Mouse (Mus musculus) heart, postnatal 36 days (tissue): ENCODE results near the gene Krt76. TPM values are rescaled to one million over a fixed set of nuclear protein-coding genes. Genes with fewer than 3 reads are reported as not detected.

Experiments used
- DNase-seq, 2 experiments: peaks; one replicate each; pipeline ENCODE4 v3.0.0; 2021 to 2022
- intact Hi-C: fragments of 180-260 bp; cut with DNase I; formaldehyde crosslinking; loops from one replicate; pipeline ENCODE4 v1.15.1; 2025
- microRNA-seq, 2 experiments: library from miRNA; unstranded; fragments of <30 nt; microRNA quantifications; one replicate each; pipeline ENCODE4 v1.2.0; 2021; ENCODE audit warnings: borderline number of aligned reads in 2 of 2
- total RNA-seq, 2 experiments: library from RNA; stranded (reverse); gene quantifications; 2 replicates each; pipeline ENCODE4 v1.2.3; 2021

Krt76 gene
- total RNA-seq, 2 experiments from 2014 or later: not detected

DNA sequence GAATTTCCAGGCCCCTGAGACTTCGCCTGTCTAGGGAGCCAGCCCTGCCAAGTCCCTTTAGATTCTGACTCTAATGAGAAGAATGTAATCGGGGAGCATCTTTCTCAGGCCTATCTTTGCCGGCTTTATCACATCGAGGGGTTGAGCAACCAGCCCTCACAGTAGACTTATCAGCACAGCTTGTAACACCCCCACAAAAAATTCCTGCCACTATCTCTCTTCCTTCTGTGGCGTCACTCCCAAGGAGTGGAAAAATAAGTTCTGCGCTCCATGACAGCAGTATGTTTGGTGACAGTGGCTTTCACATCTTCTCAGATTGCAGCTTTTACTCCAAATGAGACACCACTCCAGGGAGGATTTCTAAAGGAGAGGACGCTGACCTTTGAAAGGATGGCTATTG is 26.0 kb downstream of the Krt76 start:
- no peak for DNase-seq
- intact Hi-C loops: no loop called here

DNA sequence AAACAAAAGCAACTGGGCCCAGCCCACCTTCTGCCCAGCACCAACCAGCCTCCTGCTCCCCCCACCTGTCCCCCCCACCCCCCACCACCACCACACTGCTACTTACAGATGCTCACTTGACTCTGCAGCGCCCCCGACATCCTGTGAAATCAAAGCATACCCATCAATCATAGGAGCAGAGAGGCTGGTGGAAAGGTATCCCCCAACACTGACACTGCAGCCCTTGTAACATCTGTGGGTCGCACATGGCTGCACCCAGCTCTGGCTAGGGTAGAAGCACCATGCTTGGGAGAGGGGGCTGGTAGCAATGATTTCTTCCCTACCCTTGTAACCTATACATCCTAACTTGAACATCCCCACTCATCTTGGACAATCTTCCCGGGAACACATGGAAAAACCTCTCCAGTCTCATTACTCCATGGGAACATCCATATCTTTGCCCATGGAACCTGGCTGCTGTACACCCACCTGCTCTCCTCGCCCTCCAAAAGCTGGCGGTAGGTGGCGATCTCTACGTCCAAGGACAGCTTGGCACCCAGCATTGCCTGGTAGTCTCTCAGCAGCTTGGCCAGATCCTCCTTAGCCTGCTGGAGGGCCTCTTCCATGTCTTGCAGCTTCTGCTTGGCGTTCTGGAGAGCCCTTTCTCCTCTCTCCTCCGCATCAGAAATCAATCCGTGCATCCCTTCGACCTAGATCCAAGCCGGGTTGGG is 32.1 kb downstream of the Krt76 start:
- intact Hi-C loops: no loop called here
- no peak for DNase-seq

DNA sequence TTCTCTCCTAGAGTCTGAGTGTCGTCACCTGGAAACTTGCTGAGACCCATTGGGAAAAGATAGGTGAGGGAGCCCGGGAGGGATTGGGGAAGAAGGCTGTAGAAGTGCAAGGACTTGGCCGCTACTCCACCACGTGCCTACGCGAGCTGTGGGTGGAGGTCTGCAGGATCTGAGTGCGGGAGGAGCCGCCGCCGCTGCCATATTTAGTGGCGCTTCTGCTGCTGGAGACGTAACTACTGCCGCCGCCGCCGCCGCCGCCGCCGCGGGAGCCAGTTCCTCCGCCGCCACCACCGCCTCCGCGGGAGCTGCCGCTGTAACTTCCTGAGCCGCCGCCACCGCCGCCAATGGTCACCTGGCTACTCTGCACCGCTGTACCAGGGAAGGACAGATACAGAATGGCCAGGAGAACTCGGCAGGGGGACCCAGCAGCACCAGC is 33.0 kb downstream of the Krt76 start:
- peak; percentile 18 to 41 for DNase-seq
- intact Hi-C loops: no loop called here

DNA sequence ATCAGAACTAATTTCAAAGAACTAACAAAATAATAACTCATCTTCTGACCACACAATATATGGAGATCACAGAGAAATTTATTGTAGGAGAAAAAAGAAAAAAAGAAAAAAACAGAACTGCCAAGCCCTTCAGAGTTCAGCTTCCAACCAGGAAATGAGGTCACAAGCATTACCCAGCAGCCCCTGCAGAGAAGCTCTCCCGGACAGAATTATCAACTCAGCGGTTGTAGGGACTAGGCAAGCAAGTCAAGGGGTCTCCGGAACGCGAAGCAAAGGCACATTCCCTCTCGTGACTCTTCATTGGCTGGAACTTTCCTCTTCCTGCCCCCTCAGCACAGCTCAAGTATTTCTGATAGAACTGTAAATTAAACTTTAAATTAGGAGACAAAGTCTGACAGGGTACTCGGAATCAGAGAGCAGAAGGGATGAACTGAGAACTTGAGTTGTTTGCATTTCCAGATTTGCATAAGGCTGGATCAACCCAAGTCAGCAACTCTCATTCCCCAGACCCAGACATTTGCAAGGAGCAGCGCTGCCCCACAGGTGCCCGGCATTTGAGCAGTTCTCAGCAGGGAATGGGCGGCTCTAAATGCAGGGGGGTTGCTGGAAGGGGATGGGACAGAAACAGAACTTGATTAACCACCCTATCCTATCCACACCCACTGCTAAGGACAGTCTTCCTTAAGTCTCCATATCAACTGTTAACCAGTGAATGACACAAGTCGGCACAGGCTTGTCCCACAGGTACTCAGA is 33.9 kb downstream of the Krt76 start:
- intact Hi-C loops: no loop called here
- no peak for DNase-seq

DNA sequence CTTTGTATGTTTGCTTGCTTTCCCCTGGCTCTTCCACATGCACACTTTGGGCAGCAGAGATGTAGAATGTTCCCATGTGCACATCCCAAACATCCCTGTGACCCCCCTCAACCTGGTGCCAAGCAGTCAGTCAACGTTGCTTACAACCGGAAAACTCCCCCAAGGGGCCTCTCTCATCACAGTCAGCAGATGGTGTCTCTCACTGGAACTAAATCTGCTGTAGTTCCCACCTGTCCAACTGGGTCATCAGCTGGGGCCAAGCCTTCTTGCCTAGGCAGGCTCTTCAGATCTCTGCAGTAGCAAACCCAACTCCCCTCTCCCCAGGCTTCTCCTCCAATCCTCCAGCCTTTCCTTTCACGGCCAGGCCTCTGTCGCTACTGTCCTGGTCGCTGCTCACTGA is 36.0 kb downstream of the Krt76 start:
- intact Hi-C loops: no loop called here
- no peak for DNase-seq

DNA sequence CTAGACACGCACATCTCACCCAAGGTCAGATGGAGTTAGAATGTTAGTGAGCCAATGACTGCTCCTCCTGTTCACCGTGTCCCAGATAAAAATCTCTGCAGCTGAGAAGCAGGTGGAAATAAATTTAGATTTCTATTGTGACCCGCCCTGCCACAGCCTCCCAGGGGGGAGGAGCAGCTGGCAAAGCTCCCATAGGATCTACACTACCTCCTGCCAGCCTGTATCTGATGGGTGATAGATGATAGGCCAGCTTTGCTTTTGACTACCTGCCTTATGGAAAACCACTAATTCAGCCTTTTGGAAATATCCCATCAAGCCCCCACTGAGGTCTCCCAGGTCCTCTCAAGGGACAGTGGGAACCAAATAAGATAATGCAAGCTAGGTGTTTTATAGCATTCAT is 37.0 kb downstream of the Krt76 start:
- intact Hi-C loops: no loop called here
- DNase-seq: no peak

DNA sequence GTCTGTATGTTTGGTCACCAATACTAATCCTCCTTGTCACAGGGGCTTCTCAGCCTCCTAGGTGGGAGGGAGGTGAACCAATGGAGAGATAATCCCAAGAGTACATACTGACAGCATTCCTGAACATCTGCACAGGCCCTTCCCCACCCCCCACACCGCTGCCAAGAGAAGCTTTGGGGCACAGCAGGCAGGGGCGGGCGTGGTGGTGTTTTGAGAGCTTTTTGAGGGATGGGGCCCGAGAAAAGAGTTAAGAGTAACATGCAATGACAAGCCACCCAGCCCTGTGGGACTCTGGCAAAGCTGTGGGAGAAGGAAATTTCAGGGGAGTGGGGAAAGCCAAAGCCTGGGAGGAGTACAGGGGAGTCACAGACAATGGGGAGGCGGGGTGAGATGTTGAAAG is 38.4 kb downstream of the Krt76 start:
- no peak for DNase-seq
- intact Hi-C loops: no loop called here

DNA sequence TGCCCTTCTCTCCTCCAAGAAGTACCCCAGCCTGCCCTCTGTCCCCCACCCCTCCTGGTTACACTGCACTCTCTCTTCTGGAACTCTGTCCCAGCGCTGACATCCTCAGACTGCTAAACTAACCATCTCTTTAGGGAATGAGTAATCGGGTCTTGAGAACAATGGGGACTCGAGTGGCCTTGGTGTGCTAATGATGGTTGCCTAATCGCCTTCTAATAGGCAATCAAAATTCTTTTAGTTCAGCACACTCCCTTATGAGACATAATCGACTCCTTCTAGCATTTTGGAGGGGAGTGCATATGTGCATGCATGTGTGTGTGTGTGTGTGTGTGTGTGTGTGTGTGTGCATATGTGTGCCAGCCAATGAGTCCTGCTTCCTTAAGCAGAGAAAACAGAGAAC is 40.1 kb downstream of the Krt76 start:
- DNase-seq: no peak
- intact Hi-C loops: no loop called here

DNA sequence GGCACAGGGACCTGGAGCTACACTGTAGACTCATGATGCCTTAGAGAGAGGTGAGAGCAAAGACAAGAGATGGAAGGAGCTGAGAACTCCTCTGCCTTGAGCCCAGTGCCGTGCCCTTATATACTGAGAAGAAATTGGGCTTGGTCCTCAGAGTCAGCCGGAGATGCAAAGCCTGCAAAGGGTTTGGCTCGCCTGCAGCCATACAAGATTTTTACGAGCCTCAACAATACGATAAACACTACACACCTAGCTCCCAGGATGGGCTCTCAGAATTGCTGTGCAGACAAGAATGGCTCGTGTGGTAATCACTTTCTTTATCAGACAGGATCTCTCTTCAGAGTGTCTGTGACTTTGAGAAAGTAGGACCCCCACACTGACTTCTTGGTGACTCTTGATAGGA is 42.0 kb downstream of the Krt76 start, which contains the start of gene Krt1:
Gene Krt1 (minus strand): TSS at position 101 of the 400 bp plus-strand sequence.
- no peak for DNase-seq
- intact Hi-C loops: no loop called here

DNA sequence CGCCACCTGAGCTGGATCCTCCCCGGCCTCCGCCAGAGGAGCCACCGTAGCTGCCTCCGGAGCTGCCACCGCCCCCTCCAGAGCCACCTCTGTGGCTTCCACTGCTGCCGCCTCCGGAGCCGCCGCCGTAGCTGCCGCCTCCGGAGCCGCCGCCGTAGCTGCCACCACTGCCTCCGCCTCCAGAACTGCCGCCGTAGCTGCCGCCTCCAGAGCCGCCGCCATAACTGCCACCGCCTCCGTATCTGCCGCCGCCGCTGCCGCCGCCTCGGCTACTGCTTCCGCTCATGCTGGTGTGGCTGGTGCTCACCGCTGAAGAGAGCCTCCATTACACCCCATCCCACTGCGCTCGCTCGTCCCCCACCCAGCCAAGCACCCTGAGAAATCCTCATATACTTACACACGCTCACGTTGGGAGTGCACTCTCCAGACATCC is 46.7 kb downstream of the Krt76 start:
- intact Hi-C loops: no loop called here
- DNase-seq: peak; percentile 17 to 18

DNA sequence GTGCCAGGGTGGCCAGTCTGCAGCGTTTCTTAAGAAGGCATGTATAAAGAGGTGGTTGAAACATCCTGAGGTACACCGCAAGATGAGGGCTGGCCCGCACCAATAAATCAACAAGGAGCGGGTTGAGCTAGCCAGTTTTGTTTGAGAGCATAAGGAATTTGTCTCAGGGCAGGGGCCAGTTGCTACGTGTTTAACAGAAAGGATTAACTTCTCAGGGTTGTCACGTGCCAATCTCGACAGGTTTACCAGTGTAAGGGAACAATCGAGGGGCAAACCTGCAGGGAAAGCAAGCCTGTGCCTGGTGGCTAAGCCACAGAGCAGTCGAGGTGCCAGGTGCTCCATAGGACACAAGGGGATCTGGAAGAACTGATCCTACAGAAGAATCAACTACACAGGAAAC is 49.5 kb downstream of the Krt76 start:
- DNase-seq: no peak
- intact Hi-C loops: no loop called here

DNA sequence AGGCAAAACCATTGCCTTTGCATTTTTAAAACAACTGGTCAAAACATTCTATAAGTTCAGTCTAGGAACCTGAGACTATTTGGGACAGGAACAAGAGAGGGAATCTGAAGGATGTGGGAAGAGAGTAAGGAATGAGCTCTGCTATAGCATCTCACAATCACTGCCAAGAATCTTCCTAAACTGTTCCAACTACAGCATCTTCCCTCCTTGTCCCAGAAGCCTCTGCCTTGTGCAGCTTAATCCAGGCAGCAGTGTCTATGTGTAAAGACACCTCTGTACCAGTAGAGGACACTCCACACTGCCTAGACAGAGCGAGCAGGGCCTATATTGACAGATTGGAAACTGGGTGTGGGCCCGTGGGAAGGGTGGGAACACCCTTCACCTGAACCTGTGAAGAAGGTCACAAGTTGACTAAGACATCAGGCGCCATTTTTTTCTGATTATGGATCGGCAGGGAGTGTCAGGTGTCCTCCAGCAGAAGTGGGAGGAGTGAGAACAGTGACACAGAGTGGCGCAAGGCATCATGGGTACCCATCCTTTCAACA is 57.9 kb downstream of the Krt76 start:
- intact Hi-C loops: no loop called here
- DNase-seq: no peak

Small RNA genes lying within 50 kb of the gene (microRNA-seq; reads per million reads assigned to microRNA genes)
- 0 reads per million in 2 experiments for gene Gm44356

Other genes with a start within 250 kb of the Krt76 start
- gene Gm5478, start 245.5 kb downstream of the Krt76 start, total RNA-seq: not detected
- gene Krt6b, start 212.6 kb downstream of the Krt76 start, total RNA-seq: not detected
- gene Krt6a, start 198.6 kb downstream of the Krt76 start, total RNA-seq: not detected
- gene Krt5, start 180.0 kb downstream of the Krt76 start, total RNA-seq: not detected
- gene Krt71, start 149.8 kb downstream of the Krt76 start, total RNA-seq: not detected
- gene Krt72, start 106.5 kb downstream of the Krt76 start, total RNA-seq: not detected
- not detected for gene Krt73, start 90.6 kb downstream of the Krt76 start, total RNA-seq
- gene Krt2, start 74.8 kb downstream of the Krt76 start, total RNA-seq: not detected
- gene Krt1, start 42.1 kb downstream of the Krt76 start, total RNA-seq: not detected
- not detected for gene Krt77, start 23.2 kb downstream of the Krt76 start, total RNA-seq
- not detected for gene Krt4, start 31.8 kb upstream of the Krt76 start, total RNA-seq
- gene Krt79, start 47.4 kb upstream of the Krt76 start, total RNA-seq: not detected
- gene Krt78, start 61.4 kb upstream of the Krt76 start, total RNA-seq: not detected
- gene Krt8, start 111.6 kb upstream of the Krt76 start, total RNA-seq: 1 to 10 TPM; 1.4 to 2.5 TPM
- 1 to 10 TPM; 2.5 to 5.1 TPM for gene Krt18, start 135.3 kb upstream of the Krt76 start, total RNA-seq
- gene Eif4b, start 180.9 kb upstream of the Krt76 start, total RNA-seq: 100 to 1,000 TPM; 149 to 165 TPM
- gene Tns2, start 207.5 kb upstream of the Krt76 start, total RNA-seq: 100 to 1,000 TPM; 128 to 129 TPM
- gene Spryd3, start 243.3 kb upstream of the Krt76 start, total RNA-seq: 10 to 100 TPM; 14.8 to 14.9 TPM